Mouse (Mus musculus): ENCODE measurements around the gene Olfr1393. TPM values are rescaled to one million over a fixed set of nuclear protein-coding genes. Genes with fewer than 3 reads are reported as not detected.
A peak's percentile ranks its signal among the peaks of the same experiment; 100 is the strongest.

The Olfr1393 gene
- not detected in 2 replicates for total RNA-seq (2015; ENCODE audit: low replicate concordance)
- total RNA-seq (2017; ENCODE audit: low replicate concordance) = not detected in 2 replicates

- no peak for ATAC-seq (replicated peaks; ENCODE audit: low FRiP score, poor library complexity, severe bottlenecking)
These were observed at the start of gene Olfr1393 for GRCm38 (mm10) chr11:49278222-49278621. Gene Olfr1393, plus strand, starts transcription at chr11:49278304.

DNA sequence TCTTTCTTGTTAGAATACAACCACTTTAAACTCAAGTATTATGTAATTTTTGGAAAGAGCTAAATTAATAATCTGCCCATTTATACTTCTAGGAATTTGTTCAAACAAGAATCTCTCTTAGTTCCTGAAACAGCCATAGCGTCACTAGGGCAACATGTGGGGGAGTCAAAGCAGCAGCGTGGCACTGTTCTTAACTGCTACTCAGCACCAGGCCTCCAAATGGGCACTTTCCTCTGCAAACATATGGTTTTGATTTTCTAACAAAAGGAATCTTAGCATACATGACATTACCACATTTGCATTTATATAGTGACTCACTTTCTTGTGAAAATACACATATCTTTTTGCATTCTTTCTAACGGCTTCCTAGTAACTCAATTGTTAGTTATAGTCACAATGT lies 45.3 kb upstream of the Olfr1393 start:
- no peak for ATAC-seq (replicated peaks; ENCODE audit: low FRiP score, poor library complexity, severe bottlenecking)

GRCm38 (mm10) chr11:49235459-49236207 lies 42.5 kb upstream of the Olfr1393 start:
- no peak for ATAC-seq (replicated peaks; ENCODE audit: low FRiP score, poor library complexity, severe bottlenecking)

GRCm38 (mm10) chr11:49236891-49237290 lies 41.2 kb upstream of the Olfr1393 start:
- no peak for ATAC-seq (replicated peaks; ENCODE audit: low FRiP score, poor library complexity, severe bottlenecking)

GRCm38 (mm10) chr11:49237532-49237931 lies 40.6 kb upstream of the Olfr1393 start:
- ATAC-seq (replicated peaks; ENCODE audit: low FRiP score, poor library complexity, severe bottlenecking) = no peak

DNA sequence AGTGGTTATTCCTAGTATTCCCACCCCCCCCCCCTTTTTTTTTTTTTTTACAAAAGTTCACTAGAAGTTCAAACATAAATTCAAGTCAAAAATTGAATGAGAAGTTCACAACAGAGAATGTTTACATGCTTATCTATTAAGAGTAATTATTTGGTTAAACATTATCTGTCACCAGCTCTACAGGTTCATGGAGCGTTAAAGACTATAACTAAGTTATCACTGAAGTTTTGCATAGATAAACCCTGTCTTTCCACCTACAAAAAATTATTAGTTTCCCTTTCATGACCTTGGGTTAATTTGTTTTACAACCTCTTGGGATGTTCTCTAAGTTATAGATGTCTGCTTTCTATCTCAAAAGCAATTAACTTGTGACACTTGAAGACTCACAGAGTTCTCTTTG lies 37.8 kb upstream of the Olfr1393 start:
- ATAC-seq (replicated peaks; ENCODE audit: low FRiP score, poor library complexity, severe bottlenecking) = no peak

GRCm38 (mm10) chr11:49240874-49241273 lies 37.2 kb upstream of the Olfr1393 start:
- ATAC-seq (replicated peaks; ENCODE audit: low FRiP score, poor library complexity, severe bottlenecking) = no peak

DNA sequence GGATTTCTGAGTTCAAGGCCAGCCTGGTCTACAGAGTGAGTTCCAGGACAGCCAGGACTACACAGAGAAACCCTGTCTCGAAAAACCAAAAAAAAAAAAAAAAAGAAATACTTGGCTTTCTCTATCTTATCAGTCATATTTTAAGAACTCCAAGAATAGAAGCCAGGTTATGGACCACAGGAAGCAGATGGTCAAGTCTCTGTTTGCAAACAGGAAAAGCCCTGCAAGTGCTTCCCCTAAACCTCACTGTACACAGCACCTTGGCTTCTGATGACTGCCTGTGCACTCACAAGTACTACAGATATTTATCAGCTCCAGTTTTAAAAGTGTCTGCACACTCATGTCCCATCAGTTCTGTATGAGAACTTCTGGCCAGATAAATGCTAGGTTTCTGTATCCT lies 36.6 kb upstream of the Olfr1393 start:
- ATAC-seq (replicated peaks; ENCODE audit: low FRiP score, poor library complexity, severe bottlenecking) = no peak

GRCm38 (mm10) chr11:49242944-49243626 lies 35.0 kb upstream of the Olfr1393 start:
- peak; percentile 22 for ATAC-seq (replicated peaks; ENCODE audit: low FRiP score, poor library complexity, severe bottlenecking)

GRCm38 (mm10) chr11:49243727-49244594 lies 34.1 kb upstream of the Olfr1393 start, which contains the start of gene Mgat1:
Gene Mgat1, plus strand, starts transcription at chr11:49244191.
- ATAC-seq (replicated peaks; ENCODE audit: low FRiP score, poor library complexity, severe bottlenecking) = peak; percentile 92

GRCm38 (mm10) chr11:49244595-49244930 lies 33.5 kb upstream of the Olfr1393 start:
- no peak for ATAC-seq (replicated peaks; ENCODE audit: low FRiP score, poor library complexity, severe bottlenecking)

- no peak for ATAC-seq (replicated peaks; ENCODE audit: low FRiP score, poor library complexity, severe bottlenecking)
These were observed 32.9 kb upstream of the Olfr1393 start for GRCm38 (mm10) chr11:49245176-49245575.

- ATAC-seq (replicated peaks; ENCODE audit: low FRiP score, poor library complexity, severe bottlenecking) = no peak
These were observed 32.3 kb upstream of the Olfr1393 start for GRCm38 (mm10) chr11:49245634-49246415.

DNA sequence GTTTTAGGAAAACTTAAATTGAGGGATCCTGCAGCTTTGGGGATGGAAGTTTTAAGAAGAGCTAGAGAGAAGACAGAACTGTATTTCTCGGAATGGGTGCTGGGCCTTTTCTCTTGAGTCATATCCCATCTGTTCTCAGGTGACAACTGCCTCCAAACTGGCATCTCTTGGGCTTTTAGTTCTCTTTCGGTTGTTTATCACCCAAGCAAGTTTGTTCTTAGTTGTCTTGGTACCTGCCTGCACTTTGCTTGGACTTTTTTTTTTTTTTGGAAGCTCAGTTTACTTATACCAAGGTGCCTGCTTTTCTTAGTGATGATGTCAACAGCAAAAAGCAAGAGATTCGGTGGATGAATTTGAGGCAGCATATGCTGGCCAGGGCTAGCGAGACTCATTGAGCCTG lies 31.6 kb upstream of the Olfr1393 start:
- no peak for ATAC-seq (replicated peaks; ENCODE audit: low FRiP score, poor library complexity, severe bottlenecking)

GRCm38 (mm10) chr11:49247255-49247654 lies 30.8 kb upstream of the Olfr1393 start:
- ATAC-seq (replicated peaks; ENCODE audit: low FRiP score, poor library complexity, severe bottlenecking) = no peak

GRCm38 (mm10) chr11:49248226-49248973 lies 29.7 kb upstream of the Olfr1393 start:
- ATAC-seq (replicated peaks; ENCODE audit: low FRiP score, poor library complexity, severe bottlenecking) = no peak

DNA sequence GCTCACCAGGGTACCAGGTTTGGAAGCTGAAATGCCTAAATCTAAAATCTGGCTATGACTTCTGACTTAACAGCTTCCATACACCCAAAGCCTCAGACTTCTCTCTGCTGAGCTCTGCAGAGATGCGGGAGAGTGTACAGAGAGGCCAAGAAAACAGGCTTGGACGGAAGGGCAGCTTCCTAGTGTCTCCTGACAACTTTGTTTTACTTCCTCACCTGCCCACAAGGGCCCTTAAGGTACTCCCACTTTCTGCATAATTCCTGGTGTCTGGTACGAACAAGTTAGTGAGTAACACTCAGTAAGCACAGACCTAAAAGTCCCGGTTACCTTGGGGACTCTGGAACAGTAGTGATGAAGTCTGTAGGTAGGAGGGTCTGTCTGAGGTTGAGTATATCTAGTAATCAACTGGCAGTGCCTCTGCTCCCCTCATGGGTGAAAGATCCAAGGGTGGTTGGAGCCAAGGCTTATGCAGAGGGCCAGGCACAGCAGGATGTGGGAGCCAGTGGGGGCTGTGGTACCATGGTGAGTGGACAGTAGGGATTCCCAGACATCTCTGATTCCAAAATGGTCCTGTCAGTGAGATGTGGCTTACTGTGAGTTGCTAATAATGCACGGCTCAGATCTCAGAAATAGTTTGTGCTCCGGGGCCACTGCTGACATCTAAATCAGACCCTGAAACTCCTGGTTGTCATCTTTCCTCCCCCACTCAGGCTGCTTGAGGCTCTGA lies 29.0 kb upstream of the Olfr1393 start:
- no peak for ATAC-seq (replicated peaks; ENCODE audit: low FRiP score, poor library complexity, severe bottlenecking)

DNA sequence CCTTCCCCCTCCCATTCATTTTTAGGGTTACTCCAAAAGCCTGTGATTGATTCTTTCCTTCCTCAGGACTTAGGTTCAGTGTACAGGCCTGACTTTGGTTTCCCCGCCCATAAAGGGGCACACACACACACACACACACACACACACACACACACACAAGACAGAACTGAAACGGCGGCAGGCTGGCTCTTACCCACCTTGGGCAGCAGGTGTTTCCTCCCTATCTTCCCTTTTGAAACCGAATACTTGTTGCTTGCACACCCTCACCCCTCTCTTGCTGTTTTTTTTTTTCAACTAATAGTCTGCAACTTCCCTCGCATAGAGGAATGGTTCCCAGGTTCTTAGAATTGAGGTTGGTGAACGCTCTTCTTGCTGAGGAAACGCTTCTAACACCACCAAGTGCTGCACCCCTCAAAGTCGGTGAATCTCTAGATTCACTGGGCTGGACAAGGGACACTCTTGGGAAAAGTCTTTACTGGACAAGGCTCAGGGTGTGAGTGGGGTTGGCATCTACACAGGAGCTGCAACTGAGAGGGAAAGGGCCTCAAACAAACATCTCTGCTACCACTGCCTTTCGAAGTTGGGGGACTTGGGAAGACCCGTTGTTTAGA lies 28.2 kb upstream of the Olfr1393 start:
- peak; percentile 18 for ATAC-seq (replicated peaks; ENCODE audit: low FRiP score, poor library complexity, severe bottlenecking)

Measured in erythroid progenitor cell, adult 5-6 weeks (primary cell).